Mouse (Mus musculus): ENCODE measurements at regions not wholly inside any gene's neighbourhood (a gene's known extent, or its start where the extent isn't known, plus 50 kb on each side); places are given as distances from the start of the nearest gene placed in this dataset.
A peak's percentile ranks its signal among the peaks of the same experiment; 100 is the strongest.
"Not testable (repeated sequence)": the region's sequence is repeated elsewhere in the genome, so short reads cannot be mapped to it uniquely, and the experiment has no call there.

GRCm38 (mm10) chr5:100309807-100310165 is 106.2 kb downstream of the Sec31a start:
- Histone ChIP-seq H3K9ac (replicated peaks) (no peak overlapping the region), H3K4me3 (replicated peaks) (no peak overlapping the region), H3K9me3 (replicated peaks) (no peaks in the 10 kb centered on the region), H3K27me3 (replicated peaks) (no peaks in the 10 kb centered on the region), H3K4me1 (no peaks in the 10 kb centered on the region), H3K27ac (replicated peaks) (no peak overlapping the region), H3K36me3 (no peaks in the 10 kb centered on the region), H3K4me2 (no peak overlapping the region)
- no peak for ATAC-seq (ENCODE audit: low FRiP score)
- WGBS = 93% methylated on average over 2 of the region's 2 CpGs

GRCm38 (mm10) chr5:100309071-100309806 is 106.8 kb downstream of the Sec31a start:
- Histone ChIP-seq H3K4me2 (no peak overlapping the region), H3K27me3 (replicated peaks) (no peaks in the 10 kb centered on the region), H3K36me3 (no peaks in the 10 kb centered on the region), H3K9ac (replicated peaks) (no peak overlapping the region), H3K9me3 (replicated peaks) (no peaks in the 10 kb centered on the region), H3K4me3 (replicated peaks) (no peak overlapping the region), H3K27ac (replicated peaks) (no peak overlapping the region), H3K4me1 (no peaks in the 10 kb centered on the region)
- ATAC-seq (ENCODE audit: low FRiP score) = no peak; the same call in 1 of the 2 replicates
- 69% methylated on average over 17 of the region's 17 CpGs for WGBS

DNA sequence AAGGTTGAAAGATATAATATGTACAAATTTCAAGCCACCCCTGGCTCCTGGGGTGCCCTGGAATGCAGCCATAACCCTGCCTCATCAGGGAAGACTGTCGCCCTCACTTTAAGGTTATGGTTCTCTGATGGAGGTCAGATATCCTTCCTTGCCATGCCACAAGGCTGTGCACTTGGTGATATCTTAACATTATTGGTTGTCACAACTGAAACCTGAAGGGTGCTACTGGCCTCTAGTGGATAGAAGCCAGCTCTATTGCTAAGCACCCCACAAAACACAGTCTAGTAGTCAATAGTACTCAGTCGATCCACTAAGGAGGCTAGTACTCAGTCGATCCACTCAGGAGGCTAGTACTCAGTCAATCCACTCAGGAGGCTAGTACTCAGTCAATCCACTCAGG is 111.6 kb downstream of the Sec31a start:
- no peak overlapping the region for H3K27ac ChIP-seq (replicated peaks)
- no peaks in the 10 kb centered on the region for H3K4me1 ChIP-seq
- H3K9me3 ChIP-seq (replicated peaks) = no peaks in the 10 kb centered on the region
- no peak overlapping the region for H3K9ac ChIP-seq (replicated peaks)
- no peaks in the 10 kb centered on the region for H3K27me3 ChIP-seq (replicated peaks)
- 74% methylated on average over 3 of the region's 3 CpGs for WGBS
- H3K36me3 ChIP-seq = no peaks in the 10 kb centered on the region
- ATAC-seq (ENCODE audit: low FRiP score) = no peak
- H3K4me2 ChIP-seq = no peak overlapping the region
- H3K4me3 ChIP-seq (replicated peaks) = no peak overlapping the region

DNA sequence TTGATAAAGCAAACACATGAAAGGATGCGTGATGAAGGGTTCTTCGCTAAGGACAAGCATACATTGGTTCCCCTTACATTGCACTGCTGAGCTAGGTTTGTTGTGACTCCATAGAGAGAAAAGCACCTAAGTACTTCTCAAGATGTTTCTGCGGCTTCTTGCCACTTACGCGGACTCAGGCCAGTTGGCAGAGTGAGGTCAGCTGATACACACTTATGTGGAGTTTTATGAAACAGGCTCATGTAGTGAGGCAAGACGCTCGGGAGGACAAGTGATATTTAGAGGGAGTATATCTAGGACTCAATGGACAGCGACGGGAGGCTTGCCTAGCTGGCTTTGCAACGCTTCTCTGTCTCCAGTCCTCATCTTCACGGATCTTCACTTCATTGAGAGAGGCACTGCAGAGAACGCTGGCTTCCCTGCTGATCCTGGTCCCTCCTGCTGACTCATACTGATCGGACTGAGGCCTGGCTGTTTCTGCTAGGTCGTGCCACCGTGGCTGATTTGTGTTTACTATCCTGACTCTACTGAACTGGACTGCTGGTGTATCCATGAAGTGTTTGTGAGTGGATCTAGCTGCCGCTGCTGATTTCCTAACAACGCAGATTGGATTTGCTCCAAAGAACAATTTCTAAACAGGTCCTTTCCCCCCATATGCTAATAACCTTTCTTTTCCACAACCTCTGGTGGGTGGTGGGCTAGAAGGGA is 113.8 kb downstream of the Sec31a start:
- Histone ChIP-seq H3K9me3 (replicated peaks) (no peaks in the 10 kb centered on the region), H3K27me3 (replicated peaks) (no peaks in the 10 kb centered on the region), H3K9ac (replicated peaks) (no peak overlapping the region), H3K36me3 (no peaks in the 10 kb centered on the region), H3K27ac (replicated peaks) (no peak overlapping the region), H3K4me3 (replicated peaks) (no peak overlapping the region), H3K4me1 (no peaks in the 10 kb centered on the region), H3K4me2 (no peak overlapping the region)
- ATAC-seq (ENCODE audit: low FRiP score) = no peak
- WGBS = 79% methylated on average over 17 of the region's 17 CpGs

DNA sequence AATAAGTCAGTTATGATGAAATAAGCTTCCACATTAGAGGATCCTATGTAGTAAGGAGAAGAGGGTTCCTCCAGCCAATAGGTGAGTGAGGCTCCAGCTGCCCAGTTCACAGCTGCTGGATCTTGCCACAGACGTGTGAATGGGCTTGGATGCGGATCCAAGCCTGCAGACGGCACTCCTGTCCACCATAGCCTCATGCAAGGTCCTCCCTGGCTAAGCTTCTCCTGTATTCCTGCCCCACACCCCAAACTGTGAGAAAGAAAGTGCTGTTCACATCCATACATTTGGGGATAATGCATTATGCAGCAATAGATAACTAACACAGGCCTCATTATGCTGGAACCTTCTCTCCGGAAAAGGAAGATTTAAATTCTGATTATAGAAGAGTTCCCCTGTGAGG is 116.9 kb downstream of the Sec31a start:
- no peak overlapping the region for H3K9ac ChIP-seq (replicated peaks)
- H3K4me3 ChIP-seq (replicated peaks) = no peak overlapping the region
- H3K9me3 ChIP-seq (replicated peaks) = no peaks in the 10 kb centered on the region
- no peak overlapping the region for H3K27ac ChIP-seq (replicated peaks)
- H3K4me2 ChIP-seq = no peak overlapping the region
- WGBS = 92% methylated on average over 4 of the region's 4 CpGs
- H3K27me3 ChIP-seq (replicated peaks) = no peaks in the 10 kb centered on the region
- no peak for ATAC-seq (ENCODE audit: low FRiP score)
- no peaks in the 10 kb centered on the region for H3K36me3 ChIP-seq
- H3K4me1 ChIP-seq = no peaks in the 10 kb centered on the region

DNA sequence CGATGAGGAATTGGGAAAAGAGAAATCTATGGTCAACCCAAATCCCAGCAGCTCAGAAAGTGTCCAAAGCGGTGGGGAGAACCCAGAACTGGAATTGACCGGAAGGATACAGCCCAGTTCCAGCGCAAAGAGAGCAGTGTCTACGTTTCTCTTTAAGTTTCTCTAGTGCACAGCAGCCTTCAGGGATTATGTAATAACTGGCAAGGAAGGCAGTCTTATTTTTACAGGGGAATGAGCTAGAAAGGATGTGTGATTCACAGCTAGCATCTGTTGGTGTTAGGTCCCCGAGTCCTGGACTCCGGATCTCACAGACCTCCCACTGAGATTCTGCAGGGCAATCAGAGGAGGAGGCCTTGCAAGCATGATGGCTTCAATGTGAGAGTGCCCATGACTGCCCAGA is 121.8 kb downstream of the Sec31a start:
- Histone ChIP-seq H3K27me3 (replicated peaks) (no peaks in the 10 kb centered on the region), H3K9ac (replicated peaks) (no peak overlapping the region), H3K36me3 (no peaks in the 10 kb centered on the region), H3K4me1 (no peaks in the 10 kb centered on the region), H3K9me3 (replicated peaks) (0 out of 2 replicates have a peak, but pooled peaks cover 3% of the 10 kb centered on the region), H3K27ac (replicated peaks) (no peak overlapping the region), H3K4me3 (replicated peaks) (no peak overlapping the region), H3K4me2 (no peak overlapping the region)
- WGBS = 86% methylated on average over 7 of the region's 7 CpGs
- no peak for ATAC-seq (ENCODE audit: low FRiP score)

- H3K27ac ChIP-seq (replicated peaks) = no peak overlapping the region
- no peak for ATAC-seq (ENCODE audit: low FRiP score)
- no peak overlapping the region for H3K4me3 ChIP-seq (replicated peaks)
- no peaks in the 10 kb centered on the region for H3K9me3 ChIP-seq (replicated peaks)
- peaks cover 2% of the 10 kb centered on the region for H3K4me1 ChIP-seq
- no peaks in the 10 kb centered on the region for H3K27me3 ChIP-seq (replicated peaks)
- no peak overlapping the region for H3K9ac ChIP-seq (replicated peaks)
- no peaks in the 10 kb centered on the region for H3K36me3 ChIP-seq
- 88% methylated on average over 4 of the region's 4 CpGs for WGBS
- H3K4me2 ChIP-seq = no peak overlapping the region
Observed at GRCm38 (mm10) chr5:100280215-100280614, 120.6 kb upstream of the Tmem150c start.

DNA sequence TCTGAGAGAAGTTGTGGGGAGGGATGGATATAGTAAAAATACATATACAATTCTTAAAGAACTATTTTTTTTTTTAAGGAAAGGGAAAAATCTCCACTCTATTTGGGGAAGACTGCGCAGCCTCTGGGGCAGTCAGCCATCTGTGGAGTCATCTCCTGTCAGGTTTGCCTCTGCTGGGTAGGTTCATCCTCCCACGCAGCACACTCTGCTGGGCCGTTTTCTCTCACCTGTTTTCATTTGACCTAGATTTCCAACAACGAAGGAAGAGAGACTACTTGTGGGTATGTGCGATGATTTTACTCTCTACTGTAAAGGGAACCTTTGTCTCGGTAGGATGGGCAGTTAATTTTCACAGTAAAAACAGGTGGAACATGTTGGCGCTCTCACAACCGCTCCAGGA is 119.9 kb upstream of the Tmem150c start:
- WGBS = 93% methylated on average over 8 of the region's 8 CpGs
- Histone ChIP-seq H3K4me1 (peaks cover 9% of the 10 kb centered on the region), H3K4me2 (no peak overlapping the region), H3K27me3 (replicated peaks) (no peaks in the 10 kb centered on the region), H3K27ac (replicated peaks) (no peak overlapping the region), H3K9ac (replicated peaks) (no peak overlapping the region), H3K4me3 (replicated peaks) (no peak overlapping the region), H3K36me3 (no peaks in the 10 kb centered on the region), H3K9me3 (replicated peaks) (no peaks in the 10 kb centered on the region)
- ATAC-seq (ENCODE audit: low FRiP score) = no peak

DNA sequence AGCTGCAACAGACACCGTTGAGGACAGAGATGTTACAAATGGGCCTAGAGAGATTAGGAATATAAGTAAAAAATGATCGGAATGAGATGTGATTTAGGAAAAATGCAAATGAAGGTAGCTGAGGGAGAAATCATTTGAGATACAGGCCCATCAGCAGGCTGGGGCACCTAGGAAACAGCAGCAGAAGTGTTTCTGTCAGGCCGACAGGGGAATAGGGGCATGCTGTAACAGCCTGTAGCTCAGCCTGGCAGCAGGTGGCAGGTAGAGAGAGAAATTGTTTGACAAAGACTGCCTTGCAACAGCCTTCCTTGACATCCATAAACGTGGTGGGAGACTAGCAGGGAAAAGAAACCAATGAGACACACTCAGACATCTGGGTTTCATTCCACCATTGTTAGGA is 115.1 kb upstream of the Tmem150c start:
- H3K36me3 ChIP-seq = no peaks in the 10 kb centered on the region
- no peak for ATAC-seq (ENCODE audit: low FRiP score)
- H3K9me3 ChIP-seq (replicated peaks) = no peaks in the 10 kb centered on the region
- 49% methylated on average over 4 of the region's 4 CpGs for WGBS
- H3K4me2 ChIP-seq = no peak overlapping the region
- H3K27ac ChIP-seq (replicated peaks) = peak overlapping the region; percentile 6; the same call in 1 of the 2 replicates
- H3K9ac ChIP-seq (replicated peaks) = no peak overlapping the region
- H3K4me3 ChIP-seq (replicated peaks) = no peak overlapping the region
- H3K27me3 ChIP-seq (replicated peaks) = no peaks in the 10 kb centered on the region
- H3K4me1 ChIP-seq = peaks cover 12% of the 10 kb centered on the region

GRCm38 (mm10) chr5:100271975-100272374 is 112.4 kb upstream of the Tmem150c start:
- not testable (repeated sequence) for H3K9ac ChIP-seq (replicated peaks); H3K27ac ChIP-seq (replicated peaks); ATAC-seq (ENCODE audit: low FRiP score); H3K36me3 ChIP-seq; H3K27me3 ChIP-seq (replicated peaks); H3K4me2 ChIP-seq; H3K4me3 ChIP-seq (replicated peaks); H3K9me3 ChIP-seq (replicated peaks)
- H3K4me1 ChIP-seq = peaks cover 16% of the 10 kb centered on the region
- WGBS = 85% methylated on average over 8 of the region's 9 CpGs

- ATAC-seq (ENCODE audit: low FRiP score) = no peak
- Histone ChIP-seq H3K27ac (replicated peaks) (no peak overlapping the region), H3K9me3 (replicated peaks) (no peaks in the 10 kb centered on the region), H3K4me2 (no peak overlapping the region), H3K4me1 (peaks cover 22% of the 10 kb centered on the region), H3K36me3 (no peaks in the 10 kb centered on the region), H3K9ac (replicated peaks) (no peak overlapping the region), H3K4me3 (replicated peaks) (no peak overlapping the region), H3K27me3 (replicated peaks) (no peaks in the 10 kb centered on the region)
- 51% methylated on average over 12 of the region's 12 CpGs for WGBS
Observed at GRCm38 (mm10) chr5:100270841-100271686, 111.5 kb upstream of the Tmem150c start.
